Mouse (Mus musculus): ENCODE data around the gene Ptprm.

Gene Ptprm

DNA sequence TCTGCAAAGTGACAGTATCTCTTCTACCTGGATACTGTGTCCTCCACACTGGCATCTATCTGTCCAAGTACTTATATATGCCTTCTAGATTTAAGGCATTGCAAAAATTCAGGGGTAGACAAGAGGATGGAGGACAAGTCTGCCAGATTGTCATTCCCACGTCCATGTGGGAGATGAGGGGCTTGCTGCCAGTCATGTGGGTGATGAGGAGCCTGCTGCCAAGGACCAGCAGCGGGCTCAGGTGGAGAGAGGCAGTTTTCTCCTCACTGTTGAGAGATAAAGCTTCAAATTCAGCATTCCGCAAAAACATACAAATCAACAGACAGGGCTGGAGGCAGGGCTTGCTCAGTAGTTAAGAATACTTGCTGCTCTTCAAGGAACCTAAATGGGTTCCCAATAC is 66.8 kb downstream of the Ptprm start:
- no peak for DNase-seq (ENCODE audit: extremely low spot score, low spot score)

DNA sequence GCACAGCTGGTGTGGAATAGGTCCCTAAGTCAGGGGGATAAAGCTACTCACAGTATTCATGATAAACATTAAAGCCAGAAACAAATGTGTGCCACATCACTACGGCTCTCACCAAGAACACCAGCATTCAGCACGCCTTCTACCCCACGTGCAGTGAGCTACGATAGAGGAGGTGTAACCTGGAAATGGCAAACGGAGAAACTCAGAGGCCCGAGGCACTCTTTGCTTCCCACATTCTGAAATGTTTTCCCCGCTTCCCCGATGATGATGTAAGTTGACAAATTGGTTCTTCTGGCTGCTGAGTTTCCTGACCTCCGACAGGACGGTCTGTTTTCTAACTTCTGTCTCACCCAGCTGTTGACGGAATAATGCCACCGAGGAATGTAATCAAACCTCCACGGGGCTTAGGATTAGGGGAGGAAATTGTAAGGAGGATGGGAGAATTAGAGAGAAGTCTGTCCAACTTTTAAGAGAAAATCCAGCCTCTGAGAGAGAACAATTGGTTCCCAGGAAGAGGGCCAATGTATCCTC is 72.6 kb downstream of the Ptprm start:
- DNase-seq (ENCODE audit: extremely low spot score, low spot score), result no peak

DNA sequence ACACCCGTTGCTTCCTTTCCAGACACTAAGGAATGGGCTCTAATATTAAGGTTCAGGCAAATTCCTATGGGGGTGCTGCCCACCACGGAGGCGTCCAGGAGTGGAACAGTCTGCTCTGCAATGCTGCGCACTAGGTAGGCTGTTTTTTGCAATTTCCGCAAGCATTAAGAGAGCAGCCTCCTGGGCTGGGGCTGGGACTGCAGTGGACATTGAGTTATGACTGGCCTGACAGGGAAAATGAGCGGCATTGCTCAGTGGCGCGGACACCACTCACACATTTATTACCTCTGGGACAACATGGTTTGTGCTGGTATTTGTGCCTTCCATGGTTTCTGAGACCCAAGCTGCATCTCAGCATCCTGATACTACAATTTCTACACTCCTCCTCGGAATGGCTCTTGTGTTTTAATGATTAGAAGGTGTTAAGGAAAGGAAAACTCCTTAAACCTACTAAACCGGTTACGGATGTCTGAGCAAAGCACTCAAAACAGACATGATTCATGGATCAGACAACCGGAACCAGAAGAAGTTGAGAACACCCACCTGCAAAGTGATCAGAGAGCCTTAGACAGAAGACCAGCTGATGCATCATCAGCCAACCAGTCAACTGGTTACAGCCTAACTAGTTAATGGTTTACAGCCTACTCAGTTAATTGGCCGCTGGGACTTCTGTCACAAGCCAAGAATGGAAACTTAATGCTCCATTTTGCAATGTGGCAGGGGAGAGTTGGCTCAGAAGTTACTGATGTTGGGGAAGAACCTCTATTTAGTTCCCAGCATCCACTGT is 76.9 kb downstream of the Ptprm start:
- DNase-seq (ENCODE audit: extremely low spot score, low spot score), result no peak

DNA sequence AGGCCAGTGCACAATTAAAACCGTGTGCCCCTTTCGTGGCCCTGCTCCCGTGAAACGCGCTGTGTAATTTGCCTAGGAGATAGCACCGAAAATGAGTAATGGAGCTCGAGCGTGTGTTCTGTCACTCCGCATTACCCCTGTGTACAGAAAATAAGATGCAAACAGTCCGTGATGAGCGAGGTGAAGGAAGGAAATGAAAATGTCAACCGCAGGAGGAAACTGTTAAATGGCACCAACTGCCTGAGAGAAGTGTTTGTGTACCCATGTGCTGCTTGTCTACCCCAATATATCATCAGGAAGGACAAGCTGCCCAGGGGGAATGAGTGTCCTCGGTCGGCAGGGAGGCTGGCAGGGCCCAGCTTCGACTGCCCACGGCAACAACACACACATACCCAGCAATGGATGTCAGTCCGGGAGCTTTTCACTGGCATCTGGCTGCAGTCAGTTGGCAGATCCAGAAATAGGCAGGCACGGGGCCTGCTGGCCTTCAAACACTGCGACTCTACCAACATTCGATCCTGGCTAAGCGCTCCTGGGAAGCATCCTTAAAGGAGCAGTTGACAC is 79.6 kb downstream of the Ptprm start:
- DNase-seq (ENCODE audit: extremely low spot score, low spot score), result no peak

DNA sequence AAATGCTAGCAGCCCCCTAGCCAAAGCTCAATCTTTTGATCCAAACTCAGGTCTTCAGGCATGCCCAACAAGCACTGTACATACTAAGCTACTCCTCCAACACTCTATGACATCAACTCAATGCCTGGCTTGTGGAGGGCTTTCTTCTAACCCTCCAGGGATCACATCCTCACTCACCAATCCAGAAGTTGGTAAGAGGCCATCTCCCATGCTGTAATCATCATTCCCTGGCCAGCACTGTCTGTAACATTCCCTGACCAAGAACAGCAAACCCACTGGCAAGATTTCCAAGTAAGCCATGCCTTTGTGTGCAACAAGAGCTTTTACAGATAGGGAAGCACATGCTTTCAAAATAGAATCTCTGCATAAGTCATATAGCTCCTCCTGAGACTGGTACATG is 81.3 kb downstream of the Ptprm start:
- DNase-seq (ENCODE audit: extremely low spot score, low spot score), result no peak

DNA sequence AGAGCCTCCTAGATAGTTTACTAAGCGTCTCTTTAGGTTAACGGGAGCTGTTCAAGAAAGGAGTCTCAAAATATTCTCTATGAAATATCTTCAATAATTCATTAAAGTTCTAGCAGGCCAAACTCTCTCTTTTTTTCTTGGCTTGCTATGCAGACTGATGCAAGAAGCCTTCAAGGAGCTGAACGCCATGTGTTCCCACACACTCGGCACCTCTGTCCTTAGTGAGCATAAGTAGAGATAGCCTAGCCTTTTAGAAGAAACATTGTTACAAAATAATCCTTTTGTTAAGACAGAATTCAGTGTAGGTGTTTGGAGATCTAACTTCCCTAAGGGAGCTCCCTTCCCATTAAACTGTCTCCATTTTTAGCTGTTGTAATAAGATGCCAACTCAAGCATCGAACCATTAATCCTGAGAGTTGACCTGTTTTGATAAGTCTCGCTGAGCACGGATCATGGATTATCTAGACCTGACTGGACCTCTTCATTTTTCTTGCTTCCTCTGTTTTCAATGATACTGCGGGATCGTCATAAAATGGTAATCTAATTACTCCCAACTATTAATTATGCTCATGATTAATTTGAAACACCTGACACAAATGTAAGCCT is 85.7 kb downstream of the Ptprm start:
- no peak for DNase-seq (ENCODE audit: extremely low spot score, low spot score)

DNA sequence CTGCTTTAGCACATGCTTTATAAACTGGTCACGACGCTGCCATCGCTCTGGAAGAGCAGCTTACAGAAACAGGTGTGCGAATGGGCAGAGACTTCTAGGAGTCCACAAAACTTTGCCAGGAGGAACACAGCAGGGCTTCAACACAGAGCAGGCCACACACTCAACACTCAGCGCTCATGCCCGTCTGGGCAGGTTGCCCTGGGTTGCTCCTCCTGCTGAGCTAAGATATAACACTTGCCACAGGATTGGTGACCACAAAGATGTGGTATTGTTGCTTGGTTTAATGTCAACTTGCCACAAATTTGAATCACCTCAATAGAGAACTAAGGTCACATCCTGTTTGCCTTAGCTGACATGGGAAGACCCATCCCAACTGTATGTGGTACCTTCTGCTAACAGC is 88.0 kb downstream of the Ptprm start:
- no peak for DNase-seq (ENCODE audit: extremely low spot score, low spot score)

DNA sequence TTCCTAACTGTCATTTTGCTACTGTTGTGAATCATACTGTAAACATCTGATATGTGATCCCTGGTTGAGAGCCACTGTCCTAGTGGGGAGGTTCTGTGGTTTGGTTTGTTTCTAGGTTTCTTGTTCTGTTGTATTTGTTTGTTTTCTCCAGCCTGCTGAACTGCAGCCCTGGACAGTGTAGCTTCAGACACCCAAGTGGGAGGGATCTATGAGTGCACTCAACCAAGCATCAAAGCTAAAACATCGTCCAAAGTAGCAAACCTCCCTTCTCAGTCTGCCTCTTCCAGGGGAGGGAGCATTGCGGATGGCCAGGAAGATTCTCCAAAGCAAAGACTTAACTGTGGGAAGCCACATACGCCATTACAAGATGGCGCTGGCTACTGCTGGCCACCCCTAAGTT is 88.7 kb downstream of the Ptprm start:
- DNase-seq (ENCODE audit: extremely low spot score, low spot score), result no peak

DNA sequence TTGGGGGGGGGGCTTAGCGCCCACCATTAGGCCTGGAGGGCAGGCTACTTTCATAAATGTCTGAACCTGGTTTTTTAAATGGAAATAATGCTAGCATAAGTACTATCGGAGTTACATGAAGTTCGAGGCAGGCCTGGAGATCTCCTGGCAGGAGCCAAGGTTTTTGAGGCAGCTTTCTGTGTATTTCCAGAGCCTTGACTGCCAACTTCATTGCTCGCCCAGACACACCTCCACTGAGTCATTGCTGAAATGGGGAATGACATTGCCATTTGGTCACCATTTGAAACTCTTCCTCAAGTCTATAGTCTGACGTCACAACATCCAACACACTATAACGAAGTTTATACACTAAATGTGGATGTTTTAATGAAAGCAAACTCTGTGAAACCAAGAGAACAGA is 89.5 kb downstream of the Ptprm start:
- DNase-seq (ENCODE audit: extremely low spot score, low spot score), result no peak

DNA sequence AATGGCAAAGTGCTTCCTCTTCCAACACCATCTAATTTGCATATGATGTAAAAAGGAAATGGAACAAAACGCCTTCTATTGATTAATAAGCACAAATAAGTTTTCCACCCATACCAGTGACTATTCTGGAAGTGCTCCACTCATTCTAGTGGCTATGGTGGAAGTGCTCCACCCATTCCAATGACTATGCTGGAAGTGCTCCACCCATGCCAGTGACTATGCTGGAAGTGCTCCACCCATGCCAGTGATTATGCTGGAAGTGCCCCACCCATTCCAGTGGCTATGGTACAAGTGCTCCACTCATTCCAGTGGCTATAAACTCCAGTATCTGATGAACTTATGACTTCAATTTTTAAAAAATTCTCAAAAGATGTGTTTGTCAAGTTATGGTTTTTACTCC is 91.2 kb downstream of the Ptprm start:
- no peak for DNase-seq (ENCODE audit: extremely low spot score, low spot score)

DNA sequence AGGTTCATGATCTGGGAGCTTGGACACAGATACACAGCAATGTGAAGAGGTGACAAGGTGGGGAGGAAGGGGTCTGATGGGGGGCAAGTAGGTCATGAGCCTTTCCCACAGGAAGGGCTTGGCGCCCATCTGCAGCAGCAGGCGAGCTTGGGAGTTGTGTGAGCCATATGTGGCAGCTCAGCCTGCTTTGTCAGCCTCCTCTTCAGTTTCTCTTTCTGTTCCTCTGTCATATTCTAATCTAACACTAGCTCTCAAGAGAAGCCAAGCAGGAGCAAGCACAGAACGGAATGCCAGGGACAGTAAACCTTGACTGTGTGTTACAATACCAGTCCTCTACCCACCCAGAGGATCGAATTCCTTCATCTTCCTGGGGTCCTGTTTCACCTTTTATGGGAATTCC is 94.2 kb downstream of the Ptprm start:
- no peak for DNase-seq (ENCODE audit: extremely low spot score, low spot score)

DNA sequence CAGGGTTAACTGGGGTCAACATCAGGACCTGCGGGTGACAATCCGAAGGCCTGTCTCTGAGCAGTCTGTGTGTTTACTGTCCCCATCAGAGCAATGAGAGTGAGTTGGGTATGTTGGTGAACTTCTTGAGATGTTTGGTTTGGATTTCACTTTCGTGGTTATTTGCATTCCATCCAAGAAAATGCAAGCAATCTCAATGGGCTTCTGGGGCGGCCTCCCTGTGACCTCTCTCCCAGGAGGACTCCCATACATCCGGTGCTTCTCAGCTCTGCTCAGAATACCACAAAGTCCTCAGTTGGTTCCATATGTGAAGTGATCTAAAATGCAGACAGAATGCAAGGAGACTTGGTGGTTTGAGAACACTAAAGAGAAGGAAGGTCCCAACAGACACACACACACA is 96.5 kb downstream of the Ptprm start:
- DNase-seq (ENCODE audit: extremely low spot score, low spot score), result no peak

DNA sequence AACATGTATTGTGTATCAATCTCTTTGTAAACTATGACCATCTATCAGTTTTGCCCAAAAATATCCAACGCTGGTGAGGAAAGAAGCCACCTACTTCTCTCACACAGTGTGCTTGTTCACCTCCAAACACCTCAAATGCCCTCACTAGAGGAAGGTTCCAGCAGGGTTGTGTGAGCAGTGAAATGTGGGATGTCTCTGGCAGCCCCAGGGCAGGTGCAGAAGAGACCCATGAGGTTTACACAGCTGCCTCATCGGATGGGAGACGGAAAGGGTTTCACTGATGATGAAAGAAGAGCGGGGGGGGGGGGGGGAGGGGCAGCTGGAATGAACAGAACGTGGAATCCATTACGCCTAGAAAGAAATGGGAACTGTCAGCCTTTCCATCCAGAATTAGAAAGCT is 98.1 kb downstream of the Ptprm start:
- DNase-seq (ENCODE audit: extremely low spot score, low spot score), result no peak

DNA sequence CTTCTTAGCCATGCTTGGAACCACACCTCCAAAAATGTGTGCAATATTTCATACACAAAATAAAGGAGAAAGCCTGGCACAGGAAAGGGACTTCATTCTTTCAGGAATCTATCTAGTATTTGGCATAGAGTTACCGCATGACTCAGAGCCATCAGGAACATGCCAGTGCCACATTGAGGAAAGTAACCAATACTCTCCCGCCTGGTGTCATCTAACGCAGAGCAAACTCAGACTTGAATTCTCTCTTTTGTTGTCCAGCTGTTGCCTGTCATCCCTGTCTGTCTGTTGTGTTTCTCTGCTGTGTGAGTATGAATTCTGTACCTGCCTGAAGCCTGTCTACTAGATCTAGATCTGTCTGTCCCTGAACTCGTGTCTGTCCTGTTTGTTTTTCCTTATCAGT is 100.8 kb downstream of the Ptprm start:
- DNase-seq (ENCODE audit: extremely low spot score, low spot score), result no peak

DNA sequence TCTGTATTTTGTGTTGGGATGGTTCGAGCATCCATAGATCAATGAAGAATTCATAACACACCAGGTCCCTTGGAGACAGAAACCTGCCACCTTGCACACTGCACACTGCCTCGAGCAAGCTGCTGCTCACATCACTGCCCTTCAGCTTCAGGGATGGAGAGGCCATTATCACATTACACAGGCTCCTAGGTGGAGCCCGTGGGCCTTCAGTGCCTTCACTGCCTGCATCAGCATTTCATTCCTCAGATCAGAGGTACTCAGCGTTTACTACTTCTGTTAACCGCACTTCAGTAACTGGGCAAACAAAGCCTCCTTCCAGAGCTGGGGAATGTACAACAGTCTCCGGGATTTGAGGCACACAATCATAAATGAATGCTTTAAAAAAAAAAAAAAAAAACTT is 101.3 kb downstream of the Ptprm start:
- DNase-seq (ENCODE audit: extremely low spot score, low spot score), result no peak

DNA sequence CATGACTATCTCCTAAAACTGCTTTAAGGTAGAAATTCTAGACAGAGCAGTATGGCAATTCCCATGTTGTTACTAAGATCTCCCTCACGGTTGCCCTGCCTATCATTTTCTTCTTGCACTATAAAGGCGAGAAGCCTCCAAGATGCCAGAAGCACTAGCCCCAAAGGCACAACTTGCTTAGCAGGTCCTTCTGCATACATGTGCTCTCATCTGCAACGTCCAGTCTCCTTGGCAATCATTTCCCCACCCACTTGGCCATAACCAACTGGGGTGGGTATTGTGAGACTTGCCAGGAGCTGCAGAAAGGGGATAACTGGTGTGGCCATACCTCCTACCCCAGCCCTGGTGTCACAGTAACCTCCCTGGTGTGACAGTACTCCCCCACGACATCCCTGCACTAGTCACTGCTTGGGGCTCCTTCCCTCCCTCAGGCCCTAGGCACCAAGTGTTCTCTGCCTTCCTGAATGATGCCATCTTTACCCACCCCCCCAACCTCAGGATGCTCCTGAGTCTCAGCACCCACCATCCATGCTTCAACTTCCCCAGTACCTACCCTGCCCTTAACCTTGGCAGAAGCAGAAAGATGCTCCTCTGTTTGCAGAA is 108.9 kb downstream of the Ptprm start:
- DNase-seq (ENCODE audit: extremely low spot score, low spot score), result no peak

DNA sequence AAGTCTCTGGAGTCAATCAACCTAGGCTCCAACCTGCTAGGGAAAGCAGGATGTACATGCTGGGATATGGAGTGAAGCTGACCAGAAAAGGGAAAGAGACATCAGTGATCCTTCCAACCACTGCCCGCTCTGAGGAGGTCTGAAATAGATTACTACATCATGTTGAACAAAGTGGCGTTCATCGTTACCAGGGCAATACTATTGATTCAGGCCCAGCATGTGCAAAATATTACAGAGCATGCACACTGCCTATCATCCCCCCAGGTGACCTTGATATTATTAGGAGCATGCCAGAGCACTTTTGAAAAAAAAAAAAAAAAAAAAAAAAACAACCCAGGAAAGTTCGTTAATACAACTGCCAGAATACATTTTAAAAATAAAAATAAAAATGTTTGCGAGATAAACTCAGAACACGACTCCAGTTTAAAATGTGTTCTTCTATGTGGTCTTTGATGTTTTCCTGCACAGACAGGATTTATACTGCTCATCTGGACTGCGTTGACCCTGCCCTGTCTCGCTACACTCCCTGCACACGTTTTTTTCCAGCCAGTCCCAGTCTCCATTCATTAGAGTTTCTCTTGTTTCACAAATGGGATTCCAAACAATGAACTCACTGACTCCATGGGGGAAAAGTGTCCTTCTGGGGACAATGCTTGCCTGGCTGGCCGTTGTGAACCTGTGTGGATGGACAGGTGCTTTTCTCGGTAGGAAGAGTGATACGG is 111.3 kb downstream of the Ptprm start:
- peak; percentile 29 for DNase-seq (ENCODE audit: extremely low spot score, low spot score)

DNA sequence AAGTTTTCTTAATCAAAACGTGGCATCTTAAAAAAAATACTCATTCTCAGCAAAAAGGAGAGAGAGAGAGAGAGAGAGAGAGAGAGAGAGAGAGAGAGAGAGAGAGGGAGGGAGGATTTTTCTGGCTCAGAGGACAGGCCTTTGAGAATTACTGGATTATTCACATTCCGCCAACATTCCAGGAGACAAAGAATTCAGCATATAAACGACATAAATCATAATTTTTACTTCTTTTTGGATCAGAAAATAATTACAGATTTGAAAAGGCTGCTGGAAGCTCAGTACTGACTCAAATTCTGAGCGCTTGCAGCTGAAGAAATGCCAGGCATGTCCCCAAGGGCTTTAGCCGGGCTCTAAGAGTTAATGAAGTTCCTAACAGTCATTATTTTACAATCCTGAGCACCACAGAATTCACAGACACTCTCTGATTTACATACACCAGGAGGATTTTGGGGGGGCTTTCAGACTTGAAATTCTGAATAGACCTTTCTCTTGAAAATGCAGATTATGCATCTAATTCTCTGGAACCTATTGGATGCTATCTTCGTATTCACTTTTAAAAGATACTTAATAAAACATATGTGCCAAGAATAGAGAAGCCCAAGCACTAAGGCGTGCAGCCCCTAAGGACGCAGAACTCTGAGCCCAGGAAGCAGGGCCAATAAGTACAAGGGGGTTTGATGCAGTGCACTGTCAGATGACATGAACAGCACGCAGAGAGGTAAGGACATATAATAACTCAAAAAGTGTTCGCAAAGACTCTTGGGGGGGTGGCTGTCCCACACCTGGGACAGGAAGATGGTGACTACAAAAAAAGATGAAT is 112.1 kb downstream of the Ptprm start:
- no peak for DNase-seq (ENCODE audit: extremely low spot score, low spot score)

DNA sequence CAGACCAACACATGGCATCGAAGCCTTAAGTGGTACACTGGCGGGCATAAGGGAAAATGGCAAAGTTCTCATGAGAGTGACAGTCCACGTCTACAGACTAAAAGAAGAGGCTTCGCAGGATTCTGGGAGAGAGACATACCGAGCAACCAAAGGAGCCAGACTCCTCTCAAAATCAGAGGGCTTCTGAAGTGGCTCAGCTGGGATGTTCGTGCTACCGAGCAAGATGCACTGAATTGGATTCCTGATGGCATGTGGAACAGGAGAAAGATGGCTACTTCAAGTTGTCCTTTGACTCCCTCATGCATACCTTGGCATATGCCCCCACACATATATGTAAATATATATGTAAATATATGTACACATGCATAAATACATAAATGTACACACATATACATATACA is 115.4 kb downstream of the Ptprm start:
- DNase-seq (ENCODE audit: extremely low spot score, low spot score), result no peak

DNA sequence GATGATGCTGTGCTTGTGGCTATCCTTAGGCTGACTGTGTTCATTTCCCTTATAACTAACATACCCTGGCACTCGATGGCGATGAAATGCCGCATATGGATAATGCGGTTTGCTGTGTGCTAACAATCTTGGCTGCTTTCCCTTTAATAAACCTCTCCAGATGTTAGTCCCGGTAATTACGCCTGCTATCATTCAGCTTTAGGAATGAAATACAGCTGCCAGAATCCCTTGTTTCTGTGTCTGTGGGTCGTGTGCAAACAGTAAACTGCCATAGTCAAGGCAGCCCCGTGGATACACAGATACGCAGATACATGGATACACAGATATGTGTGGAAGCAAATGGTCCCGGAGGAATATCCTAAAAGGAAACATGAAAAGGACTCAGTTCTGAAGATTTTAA is 116.8 kb downstream of the Ptprm start:
- DNase-seq (ENCODE audit: extremely low spot score, low spot score), result no peak

DNA sequence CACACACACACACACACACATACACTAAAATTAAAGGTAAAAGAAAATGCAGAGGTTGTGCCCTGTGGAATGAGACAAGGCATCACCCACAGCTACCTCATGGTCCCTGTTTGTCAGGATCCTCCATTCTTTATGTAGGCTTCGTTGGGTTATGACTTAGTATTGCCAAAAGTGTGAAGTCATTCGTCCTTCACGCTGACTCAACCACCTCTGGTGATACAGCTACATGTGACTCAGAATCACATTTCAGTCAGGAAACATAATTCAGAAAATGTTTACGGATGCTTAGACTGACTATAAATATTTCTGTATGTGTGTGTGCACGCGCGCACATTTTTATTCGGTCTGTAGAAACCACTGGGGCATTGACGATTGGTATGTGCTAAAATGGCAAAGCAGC is 121.2 kb downstream of the Ptprm start:
- DNase-seq (ENCODE audit: extremely low spot score, low spot score), result no peak

All from neural tube, embryonic 10.5 days (tissue).